Mouse (Mus musculus) bone marrow macrophage, adult 2 months (primary cell): ENCODE data around the gene Wdr86.
A peak's percentile ranks its signal among the peaks of the same experiment; 100 is the strongest.

Experiments
- CTCF ChIP-seq: IDR thresholded peaks from 2 replicates; pipeline ENCODE4 v1.5.1; 2012; ENCODE audit warnings: low read depth, mild to moderate bottlenecking, low read length, moderate library complexity
- POLR2A ChIP-seq: IDR thresholded peaks from 2 replicates; pipeline ENCODE4 v1.6.1; 2012; ENCODE audit warnings: mild to moderate bottlenecking, low read depth, low read length, borderline replicate concordance

DNA sequence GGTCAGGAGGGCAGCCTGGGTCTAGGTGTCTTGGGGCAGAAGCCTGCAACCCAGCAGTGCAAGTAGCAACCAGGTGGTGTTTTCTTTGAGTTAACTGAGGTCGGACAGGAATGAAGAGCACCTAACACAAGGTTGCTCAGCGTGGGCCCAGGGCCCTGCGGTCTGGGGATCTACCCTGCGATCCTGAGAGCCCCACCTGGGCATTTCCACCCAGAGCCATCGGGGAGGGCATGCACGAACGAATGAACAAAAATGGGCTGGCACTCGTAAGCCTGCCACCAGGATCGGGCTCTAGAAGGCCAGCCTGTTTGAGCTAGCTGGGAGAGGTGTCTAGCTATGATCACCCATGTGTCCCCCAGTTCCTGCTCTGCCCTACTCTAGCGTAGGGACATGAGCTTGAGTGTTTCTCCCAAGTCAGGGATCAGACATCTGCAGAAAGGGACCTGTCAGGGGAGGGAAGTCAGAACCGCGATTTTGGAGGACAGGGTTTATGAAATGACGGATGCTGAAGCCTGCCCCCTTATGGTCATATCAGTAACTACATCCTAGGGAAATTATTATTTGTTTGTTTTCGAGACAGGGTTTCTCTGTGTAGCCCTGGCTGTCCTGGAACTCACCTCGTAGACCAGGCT lies 49.5 kb upstream of the Wdr86 start:
- TF ChIP-seq POLR2A (no peak), CTCF (peak; percentile 81)
